Mouse (Mus musculus) heart, embryonic 13.5 days (tissue): ENCODE results near the gene Tenm4. TPM values are rescaled to one million over a fixed set of nuclear protein-coding genes. Genes with fewer than 3 reads are reported as not detected.

Experiments used
- ATAC-seq: fragments of 200-750 bp; cut with Nextera tagmentation; 2 replicates; pipeline ENCODE4 v1.8.0; 2017; ENCODE audit warnings: moderate TSS enrichment; ENCODE audit not compliant: insufficient number of reproducible peaks, low FRiP score, low TSS enrichment; ENCODE audit errors: extremely low read depth
- H3K27ac ChIP-seq: fragments of 300-500 bp; sonication (generic); replicated peaks from 2 replicates; pipeline ENCODE4 v1.5.1; 2015; ENCODE audit warnings: moderate library complexity, mild to moderate bottlenecking, inconsistent platforms
- H3K27me3 ChIP-seq: fragments of 300-500 bp; sonication (generic); replicated peaks from 2 replicates; pipeline ENCODE4 v1.6.1; 2015; ENCODE audit warnings: mild to moderate bottlenecking, inconsistent platforms
- H3K36me3 ChIP-seq: fragments of 300-500 bp; sonication (generic); 2 replicates; pipeline ENCODE4 v1.6.1; 2015; ENCODE audit warnings: mild to moderate bottlenecking, inconsistent platforms
- H3K4me1 ChIP-seq: fragments of 300-500 bp; sonication (generic); 2 replicates; pipeline ENCODE4 v1.6.1; 2015; ENCODE audit warnings: inconsistent platforms
- H3K4me2 ChIP-seq: fragments of 300-500 bp; sonication (generic); 2 replicates; pipeline ENCODE4 v1.6.1; 2015; ENCODE audit warnings: inconsistent platforms, mild to moderate bottlenecking, moderate library complexity
- H3K4me3 ChIP-seq: fragments of 300-500 bp; sonication (generic); 2 replicates; pipeline ENCODE4 v1.5.1; 2015; ENCODE audit warnings: moderate library complexity, mild to moderate bottlenecking, inconsistent platforms
- H3K9ac ChIP-seq: fragments of 300-500 bp; sonication (generic); 2 replicates; pipeline ENCODE4 v1.6.1; 2015; ENCODE audit warnings: inconsistent platforms, mild to moderate bottlenecking, moderate library complexity
- H3K9me3 ChIP-seq: fragments of 300-500 bp; sonication (generic); 2 replicates; pipeline ENCODE4 v1.6.1; 2016; ENCODE audit warnings: inconsistent platforms
- WGBS: fragments of 180-500 bp; shearing (Covaris S2); methylation state at CpG from one replicate; pipeline ENCODE4 v1.1.7; 2015; ENCODE audit warnings: mixed read lengths; 5-methylcytosine and 5-hydroxymethylcytosine counted together
- polyA plus RNA-seq: library from polyadenylated mRNA; unstranded; fragments of >200 nt; fragmentation: Nextera tagmentation; extraction: Ambion mirVana; gene quantifications from 2 replicates; pipeline ENCODE4 v1.2.1, GENCODE M21; 2015

Gene Tenm4
- polyA plus RNA-seq, 1 experiment from 2014 or later, result 10.5 TPM

DNA sequence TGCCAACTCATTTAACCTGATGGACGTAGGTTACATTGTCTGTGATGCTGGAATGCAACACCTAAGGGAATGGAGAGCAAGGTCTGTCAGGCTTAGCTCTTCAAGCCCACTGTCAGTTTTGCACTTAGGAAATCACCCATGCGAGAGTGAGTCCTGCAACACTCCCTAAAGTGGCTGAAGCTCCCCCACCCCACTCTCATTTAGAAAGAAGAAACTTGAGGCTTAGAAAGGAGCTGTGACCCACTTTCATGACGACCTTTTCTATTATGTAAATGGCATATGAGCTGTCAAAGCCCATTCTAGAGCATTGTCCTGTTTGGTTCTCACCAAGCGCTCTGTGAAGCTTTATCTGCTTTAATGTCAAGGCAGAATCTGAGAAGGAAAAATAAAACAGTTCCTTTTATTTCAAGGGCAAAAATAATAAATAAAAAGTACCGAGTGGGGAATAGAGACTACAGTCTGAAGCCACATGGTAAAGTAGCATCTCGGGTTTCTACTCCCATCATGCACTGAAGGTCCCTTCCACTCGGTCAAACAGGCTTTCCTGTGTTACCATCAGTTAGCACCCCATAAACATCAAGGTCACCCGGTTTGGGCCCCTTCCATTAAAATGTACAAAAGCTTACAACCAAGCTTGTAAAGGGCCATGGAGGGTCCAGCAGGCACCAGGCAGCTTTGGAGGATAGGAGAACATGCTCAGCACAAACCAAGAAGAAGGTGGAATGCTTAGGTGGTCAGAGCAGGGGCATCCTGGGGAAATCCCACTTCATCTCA, 621.6 kb downstream of the Tenm4 start:
- ATAC-seq, result no peak
- Histone ChIP-seq H3K9me3 (no peaks in the 10 kb centered on the region), H3K9ac (no peak overlapping the region), H3K4me3 (no peak overlapping the region), H3K4me1 (peaks cover 25% of the 10 kb centered on the region), H3K4me2 (no peak overlapping the region), H3K36me3 (no peaks in the 10 kb centered on the region), H3K27me3 (peaks cover 13% of the 10 kb centered on the region; the same call in 1 of the 2 replicates), H3K27ac (no peak overlapping the region)
- WGBS, result 70% methylated on average over 8 of the region's 8 CpGs

DNA sequence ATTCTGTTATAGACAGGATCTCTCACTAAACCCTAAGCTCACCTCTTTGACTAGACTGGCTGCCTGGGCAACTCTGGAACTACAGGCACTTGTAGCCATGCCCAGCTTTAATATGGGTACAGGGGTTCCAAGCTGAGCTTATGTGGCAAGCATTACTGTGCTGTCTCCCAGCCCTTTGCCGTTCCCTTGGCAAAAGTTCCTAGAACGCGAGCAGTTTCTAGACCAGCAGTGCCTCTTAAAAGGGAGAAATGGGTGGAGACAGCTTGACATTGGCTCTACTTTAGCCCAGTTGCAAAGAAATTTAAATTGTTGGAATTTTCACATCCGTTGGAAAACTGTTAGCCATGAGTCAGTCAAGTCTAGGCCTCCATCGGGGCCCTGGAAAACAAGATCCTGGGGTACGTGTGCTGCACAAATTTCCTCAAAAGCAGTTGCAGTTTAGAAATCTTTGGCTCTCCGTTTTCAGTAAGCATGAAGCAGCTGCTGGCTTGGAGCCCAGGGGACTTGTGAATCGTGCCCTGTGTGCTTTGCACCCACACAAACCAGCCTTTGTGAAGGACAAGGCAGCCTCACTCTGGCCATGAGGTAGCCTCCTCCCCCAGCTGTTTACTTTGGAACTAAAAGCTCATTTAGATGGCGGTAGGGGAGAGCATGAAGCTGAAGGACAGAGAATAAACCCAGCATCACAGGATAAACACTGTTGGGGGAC, 625.1 kb downstream of the Tenm4 start:
- H3K4me2 ChIP-seq, result 0 out of 2 replicates have a peak overlapping the region, but pooled peaks have one; percentile 9
- WGBS, result 40% methylated on average over 9 of the region's 9 CpGs
- H3K4me3 ChIP-seq, result no peak overlapping the region
- H3K27ac ChIP-seq, result peak overlapping the region; percentile 86
- no peak overlapping the region for H3K9ac ChIP-seq
- ATAC-seq, result no peak
- peaks cover 37% of the 10 kb centered on the region for H3K4me1 ChIP-seq
- 0 out of 2 replicates have a peak, but pooled peaks cover 2% of the 10 kb centered on the region for H3K27me3 ChIP-seq
- H3K9me3 ChIP-seq, result no peaks in the 10 kb centered on the region
- H3K36me3 ChIP-seq, result 0 out of 2 replicates have a peak, but pooled peaks cover 2% of the 10 kb centered on the region

DNA sequence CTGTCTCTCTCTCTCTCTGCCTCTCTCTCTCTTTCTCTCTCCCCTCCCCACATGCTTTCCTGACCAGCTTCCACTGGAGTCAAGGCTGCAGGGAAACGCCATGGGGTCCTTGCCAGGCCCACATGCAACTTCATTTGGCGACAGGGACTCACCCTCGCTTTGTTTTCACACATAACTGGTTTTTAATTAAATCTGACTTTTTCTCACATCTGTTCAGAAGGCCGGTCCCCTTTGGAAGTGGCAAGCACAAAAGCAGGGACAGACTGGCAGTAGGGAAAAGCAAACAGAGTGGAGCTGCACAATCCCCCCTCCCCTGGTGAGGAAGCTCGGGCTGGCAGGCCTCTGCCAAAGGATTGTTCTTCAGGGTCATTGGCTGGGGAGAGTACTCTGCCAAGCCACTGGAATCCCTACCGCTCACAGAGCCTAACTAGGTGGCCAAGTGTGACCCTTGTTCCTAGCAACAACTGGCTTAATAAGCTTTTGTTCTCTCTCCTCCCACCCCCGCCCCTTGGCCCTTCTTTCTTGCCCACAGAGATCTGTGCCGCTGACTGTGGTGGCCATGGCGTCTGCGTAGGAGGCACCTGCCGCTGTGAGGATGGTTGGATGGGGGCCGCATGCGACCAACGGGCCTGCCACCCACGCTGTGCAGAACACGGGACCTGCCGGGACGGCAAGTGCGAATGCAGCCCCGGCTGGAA, 625.9 kb downstream of the Tenm4 start:
- WGBS, result 68% methylated on average over 20 of the region's 20 CpGs
- Histone ChIP-seq H3K9me3 (no peaks in the 10 kb centered on the region), H3K4me3 (no peak overlapping the region), H3K27me3 (0 out of 2 replicates have a peak, but pooled peaks cover 2% of the 10 kb centered on the region), H3K27ac (peak overlapping the region; percentile 86), H3K36me3 (0 out of 2 replicates have a peak, but pooled peaks cover 2% of the 10 kb centered on the region), H3K4me2 (0 out of 2 replicates have a peak overlapping the region, but pooled peaks have one; percentile 9), H3K4me1 (peaks cover 44% of the 10 kb centered on the region), H3K9ac (0 out of 2 replicates have a peak overlapping the region, but pooled peaks have one; percentile 1)
- no peak for ATAC-seq

DNA sequence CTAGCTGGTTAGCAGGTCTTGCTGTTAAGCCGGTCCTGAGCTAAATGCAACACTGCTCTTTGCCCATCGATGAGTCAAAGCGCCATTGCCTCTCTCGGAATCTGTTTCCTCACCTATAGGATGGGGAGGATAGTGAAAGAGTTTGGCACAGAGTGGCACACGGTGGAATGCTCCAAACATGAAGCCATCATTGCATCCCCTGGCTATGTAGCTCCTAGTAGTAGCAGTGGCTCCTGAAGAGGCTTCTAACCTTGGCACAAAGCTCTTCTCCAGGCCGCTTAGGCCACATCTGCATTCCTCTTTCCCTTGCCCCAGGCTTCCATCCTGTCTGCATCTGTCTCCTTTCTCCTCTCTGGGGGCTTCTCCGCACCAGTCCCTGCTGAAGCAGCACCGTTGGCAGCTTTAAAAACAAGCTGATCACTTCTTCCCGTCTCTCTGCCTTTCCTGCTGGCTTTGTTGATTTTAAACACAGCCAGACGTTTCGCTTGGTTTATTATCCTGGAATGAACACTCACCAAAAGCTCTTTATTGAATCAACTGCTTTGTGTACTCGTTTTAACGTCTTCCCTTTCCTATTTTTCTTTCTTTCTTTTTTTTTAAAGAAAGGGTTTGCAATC, 626.8 kb downstream of the Tenm4 start:
- H3K9me3 ChIP-seq, result no peaks in the 10 kb centered on the region
- H3K4me3 ChIP-seq, result no peak overlapping the region
- 0 out of 2 replicates have a peak, but pooled peaks cover 2% of the 10 kb centered on the region for H3K36me3 ChIP-seq
- H3K27me3 ChIP-seq, result 0 out of 2 replicates have a peak, but pooled peaks cover 2% of the 10 kb centered on the region
- peak overlapping the region; percentile 51 for H3K27ac ChIP-seq
- H3K4me1 ChIP-seq, result peaks cover 44% of the 10 kb centered on the region
- H3K4me2 ChIP-seq, result no peak overlapping the region
- ATAC-seq, result no peak
- WGBS, result 61% methylated on average over 13 of the region's 13 CpGs
- no peak overlapping the region for H3K9ac ChIP-seq

DNA sequence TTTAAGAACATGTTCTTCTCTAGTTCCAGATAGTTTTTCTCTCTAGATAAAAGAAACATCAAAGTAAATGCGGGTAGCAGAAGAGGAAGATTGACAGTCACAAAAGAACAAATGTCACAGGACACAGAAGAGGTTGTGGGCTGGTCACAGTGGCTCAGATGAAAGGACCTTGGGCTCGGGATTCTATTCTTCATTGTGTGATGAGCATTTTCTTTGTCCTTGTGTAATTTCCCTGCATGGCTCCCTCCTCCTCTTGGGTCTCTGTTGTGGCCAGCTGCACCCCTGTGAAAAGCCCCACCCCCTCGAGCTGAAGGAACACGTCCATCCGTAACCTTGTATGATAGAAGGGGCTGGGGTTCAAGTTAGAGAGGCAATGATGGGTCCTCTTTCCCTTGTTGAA, 628.8 kb downstream of the Tenm4 start:
- 0 out of 2 replicates have a peak, but pooled peaks cover 2% of the 10 kb centered on the region for H3K27me3 ChIP-seq
- no peak overlapping the region for H3K27ac ChIP-seq
- H3K4me1 ChIP-seq, result peaks cover 44% of the 10 kb centered on the region
- H3K9ac ChIP-seq, result no peak overlapping the region
- H3K9me3 ChIP-seq, result no peaks in the 10 kb centered on the region
- H3K36me3 ChIP-seq, result 0 out of 2 replicates have a peak, but pooled peaks cover 2% of the 10 kb centered on the region
- no peak overlapping the region for H3K4me3 ChIP-seq
- 63% methylated on average over 5 of the region's 5 CpGs for WGBS
- H3K4me2 ChIP-seq, result no peak overlapping the region
- no peak for ATAC-seq

DNA sequence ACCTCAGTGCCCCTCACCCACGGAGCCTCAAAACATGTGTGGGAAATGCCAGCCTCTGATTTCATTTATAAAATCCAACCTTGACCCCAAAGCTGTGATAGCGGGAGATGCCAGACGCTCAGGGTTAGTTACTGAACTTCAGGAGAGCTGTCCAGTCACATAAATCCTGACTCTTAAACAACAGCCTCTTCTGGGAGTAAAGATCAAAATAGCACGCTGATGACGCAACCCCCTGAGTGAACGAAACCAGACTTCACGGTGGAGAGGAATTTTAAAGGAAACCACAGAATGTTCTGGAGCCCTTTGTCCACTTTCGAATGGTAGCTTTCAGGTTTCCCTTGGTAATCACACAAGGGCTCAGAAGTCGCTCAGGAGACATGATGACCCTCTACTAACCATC, 630.3 kb downstream of the Tenm4 start:
- H3K4me3 ChIP-seq, result no peak overlapping the region
- no peak for ATAC-seq
- H3K4me2 ChIP-seq, result no peak overlapping the region
- 0 out of 2 replicates have a peak, but pooled peaks cover 2% of the 10 kb centered on the region for H3K27me3 ChIP-seq
- H3K9ac ChIP-seq, result no peak overlapping the region
- H3K4me1 ChIP-seq, result peaks cover 32% of the 10 kb centered on the region
- 44% methylated on average over 9 of the region's 9 CpGs for WGBS
- H3K27ac ChIP-seq, result no peak overlapping the region; the same call in 1 of the 2 replicates
- H3K36me3 ChIP-seq, result 0 out of 2 replicates have a peak, but pooled peaks cover 2% of the 10 kb centered on the region
- no peaks in the 10 kb centered on the region for H3K9me3 ChIP-seq

DNA sequence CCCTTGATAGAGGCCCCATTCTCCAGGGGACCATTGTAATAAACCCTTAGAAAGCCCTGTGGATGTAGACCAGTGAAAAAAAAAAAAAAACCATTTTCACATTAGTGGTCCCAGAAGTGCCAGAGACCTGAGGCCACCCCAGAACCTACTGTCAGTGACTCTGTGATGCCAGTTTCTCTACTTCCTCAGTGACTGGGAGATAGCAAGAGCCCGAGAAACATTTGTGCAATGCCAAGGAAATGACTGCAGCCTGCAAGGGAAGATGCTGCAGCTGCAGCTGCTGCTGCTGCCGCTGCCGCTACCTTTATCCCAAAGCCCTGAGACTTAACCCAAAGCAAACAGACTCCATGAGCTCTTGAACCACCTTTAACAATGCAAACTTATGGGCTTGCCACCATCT, 631.2 kb downstream of the Tenm4 start:
- Histone ChIP-seq H3K4me3 (no peak overlapping the region), H3K36me3 (0 out of 2 replicates have a peak, but pooled peaks cover 2% of the 10 kb centered on the region), H3K4me1 (peaks cover 24% of the 10 kb centered on the region), H3K4me2 (no peak overlapping the region), H3K9me3 (no peaks in the 10 kb centered on the region), H3K9ac (no peak overlapping the region), H3K27ac (no peak overlapping the region), H3K27me3 (0 out of 2 replicates have a peak, but pooled peaks cover 2% of the 10 kb centered on the region)
- WGBS, result 75% methylated on average over 3 of the region's 3 CpGs
- ATAC-seq, result no peak

DNA sequence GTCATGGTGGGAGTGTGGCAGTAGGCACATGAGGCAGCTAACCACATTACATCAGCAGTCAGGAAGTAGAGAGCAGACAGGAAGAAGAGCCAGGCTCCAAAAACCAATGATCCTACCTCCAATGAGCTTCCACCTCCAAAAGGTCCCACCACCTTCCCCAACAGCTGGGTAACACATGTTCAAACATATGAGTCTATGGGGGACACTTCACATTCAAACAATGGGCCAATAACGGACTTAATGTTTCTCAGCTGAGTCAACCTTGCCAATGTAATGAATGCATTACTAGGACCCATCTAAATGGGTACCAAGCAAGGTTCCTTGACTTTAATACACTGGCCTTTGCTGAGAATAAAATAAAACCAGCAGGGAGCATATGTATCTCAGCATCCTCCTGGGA, 635.5 kb downstream of the Tenm4 start:
- 69% methylated on average over 1 of the region's 1 CpGs for WGBS
- Histone ChIP-seq H3K4me3 (no peak overlapping the region), H3K4me2 (no peak overlapping the region), H3K9me3 (no peaks in the 10 kb centered on the region), H3K9ac (no peak overlapping the region), H3K27me3 (no peaks in the 10 kb centered on the region), H3K27ac (no peak overlapping the region), H3K36me3 (no peaks in the 10 kb centered on the region), H3K4me1 (peaks cover 4% of the 10 kb centered on the region)
- ATAC-seq, result no peak

DNA sequence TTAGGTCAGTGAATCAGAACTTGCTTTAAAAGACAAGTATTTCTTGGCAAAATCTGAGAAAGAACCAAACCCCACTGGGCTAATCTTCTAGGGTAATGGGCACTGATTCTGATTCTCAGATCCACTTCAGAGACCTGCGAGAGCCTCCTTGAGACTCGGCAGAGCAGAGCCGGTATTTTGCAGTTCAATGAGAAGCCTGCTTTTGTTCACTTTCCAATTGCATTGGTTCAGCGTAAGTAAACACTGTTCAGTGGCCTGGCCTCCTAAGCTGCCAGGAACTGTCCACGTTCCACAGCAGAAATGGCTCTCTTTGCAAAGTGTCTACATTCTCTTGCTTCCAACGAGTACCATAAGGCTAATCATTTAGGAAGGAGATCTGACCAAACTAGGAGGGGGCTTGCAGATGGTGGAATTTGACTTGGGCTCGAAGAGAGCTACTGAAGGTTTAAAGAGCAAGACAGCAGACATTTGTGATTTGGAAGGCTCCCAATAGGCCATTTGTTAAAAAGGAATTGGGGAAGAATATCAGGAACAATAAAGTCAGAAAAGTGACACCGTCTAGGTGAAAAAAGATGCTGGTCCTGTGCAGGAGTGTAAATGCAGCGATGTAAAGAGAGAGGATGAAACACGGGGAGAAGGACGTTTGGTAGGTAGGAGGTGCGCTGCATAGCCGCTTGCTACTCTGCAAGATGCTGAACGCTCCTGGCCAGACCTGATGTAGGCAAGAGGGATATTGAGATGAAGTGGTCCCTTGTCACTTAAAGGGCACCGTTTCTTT, 636.4 kb downstream of the Tenm4 start:
- H3K9ac ChIP-seq, result no peak overlapping the region
- no peak overlapping the region for H3K4me3 ChIP-seq
- H3K4me2 ChIP-seq, result no peak overlapping the region
- ATAC-seq, result no peak
- no peak overlapping the region for H3K27ac ChIP-seq
- no peaks in the 10 kb centered on the region for H3K27me3 ChIP-seq
- no peaks in the 10 kb centered on the region for H3K36me3 ChIP-seq
- 76% methylated on average over 15 of the region's 15 CpGs for WGBS
- H3K4me1 ChIP-seq, result no peaks in the 10 kb centered on the region
- H3K9me3 ChIP-seq, result no peaks in the 10 kb centered on the region

DNA sequence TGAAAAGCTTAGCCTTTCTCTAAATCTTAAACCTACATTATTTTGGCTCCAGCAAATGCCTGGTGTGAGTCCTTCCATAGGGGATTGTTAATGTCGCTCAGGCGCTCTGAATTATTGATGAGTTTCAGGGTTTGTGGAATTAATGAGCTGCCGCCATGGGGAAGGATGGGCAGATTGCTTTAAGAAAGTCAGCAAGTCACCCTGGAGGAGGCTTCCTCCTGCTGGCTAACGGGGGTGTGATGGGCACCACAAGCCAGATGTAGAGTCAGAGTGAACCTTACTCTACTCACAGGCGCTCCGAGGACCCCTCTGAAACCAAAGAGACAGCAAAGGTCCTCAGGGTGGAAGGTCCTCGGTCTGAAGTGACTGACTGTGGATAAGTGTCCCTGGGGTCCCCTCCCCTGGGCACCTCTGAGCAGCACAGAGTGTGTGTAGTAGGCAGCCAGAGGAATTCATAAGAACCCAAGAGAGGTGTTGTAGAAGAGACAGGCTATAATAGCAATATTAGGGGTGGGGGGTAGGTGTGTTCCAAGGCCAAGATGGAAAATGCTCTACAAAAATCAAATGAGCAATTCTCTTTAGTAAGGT, 637.1 kb downstream of the Tenm4 start:
- 77% methylated on average over 7 of the region's 7 CpGs for WGBS
- H3K36me3 ChIP-seq, result no peaks in the 10 kb centered on the region
- H3K9ac ChIP-seq, result no peak overlapping the region
- H3K27ac ChIP-seq, result no peak overlapping the region
- H3K4me2 ChIP-seq, result no peak overlapping the region
- ATAC-seq, result no peak
- H3K9me3 ChIP-seq, result no peaks in the 10 kb centered on the region
- no peak overlapping the region for H3K4me3 ChIP-seq
- peaks cover 5% of the 10 kb centered on the region for H3K4me1 ChIP-seq
- H3K27me3 ChIP-seq, result no peaks in the 10 kb centered on the region
